In the genomic region with DNA sequence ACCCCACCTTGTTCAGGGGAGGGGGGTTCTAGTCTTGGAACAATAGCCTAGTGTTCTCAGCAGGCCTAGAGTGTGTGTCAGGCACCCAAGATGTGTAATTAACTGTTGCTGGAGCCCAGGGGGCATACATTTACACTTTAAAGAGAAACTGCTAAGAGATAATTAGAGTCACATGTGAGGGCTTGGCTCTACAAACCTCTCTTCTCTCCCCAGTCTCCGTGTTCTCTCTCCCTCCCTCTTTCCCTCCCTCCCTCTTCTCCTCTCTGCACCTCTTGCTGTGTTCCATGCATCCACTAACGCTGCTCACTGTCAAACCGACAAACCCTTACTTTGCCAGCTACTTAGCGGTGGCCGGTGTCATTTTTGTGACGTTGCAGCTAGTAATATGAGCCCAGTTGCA, we compare ENCODE assay signal across 15 mouse cellular contexts.
DNase-seq lines count a peak whose midpoint lies in the region; ATAC-seq and TF ChIP-seq lines count a peak whose summit lies in the region.
"Had no signal": no experiment of that assay in that cellular context is flagged by ENCODE, and none has a peak within 500 bp of the region (broad histone marks: within the 10 kb centered on the region; RNA-seq: fewer than 3 reads in every experiment).

No protein-coding gene starts in this region.

- ATAC-seq in heart, embryonic 13.5 days (ENCODE audit: extremely low read depth, insufficient number of reproducible peaks, low FRiP score, low TSS enrichment), result no peak
- ATAC-seq in forebrain, embryonic 13.5 days, result peak; percentile 54
- peak; percentile 35; the same call in 1 of the 2 replicates for ATAC-seq in midbrain, postnatal 0 days (ENCODE audit: low FRiP score)
- ATAC-seq in kidney, embryonic 14.5 days (ENCODE audit: low FRiP score, low TSS enrichment), result no peak
- ATAC-seq in monocyte, adult 5-6 weeks (replicated peaks; ENCODE audit: insufficient number of reproducible peaks, low FRiP score, low TSS enrichment, poor library complexity, severe bottlenecking), result no peak
- ATAC-seq: inflammation-experienced regulatory T-cells, adult 6 months had no signal

- no peaks in the 10 kb centered on the region for H3K9me3 ChIP-seq in heart, embryonic 13.5 days
- no peaks in the 10 kb centered on the region for H3K9me3 ChIP-seq in forebrain, embryonic 13.5 days (replicated peaks)
- H3K9me3 ChIP-seq in limb, embryonic 10.5 days (replicated peaks), result no peaks in the 10 kb centered on the region
- H3K9me3 ChIP-seq in midbrain, postnatal 0 days (ENCODE audit: low read length), result no peaks in the 10 kb centered on the region
- H3K9me3 ChIP-seq in kidney, embryonic 14.5 days (ENCODE audit: control insufficient read depth, low read length), result no peaks in the 10 kb centered on the region
- H3K9me3 ChIP-seq: liver, embryonic 13.5 days had no signal

- 6% methylated on average over 6 of the region's 6 CpGs for WGBS in heart, embryonic 13.5 days
- 9% methylated on average over 6 of the region's 6 CpGs for WGBS in forebrain, embryonic 13.5 days
- 4% methylated on average over 6 of the region's 6 CpGs for WGBS in limb, embryonic 10.5 days
- 3% methylated on average over 6 of the region's 6 CpGs for WGBS in midbrain, postnatal 0 days
- WGBS in kidney, embryonic 14.5 days, result 11% methylated on average over 6 of the region's 6 CpGs

- no peak for TF ChIP-seq CTCF in midbrain, postnatal 0 days (IDR thresholded peaks at IDR 0.05)

- H3K27ac ChIP-seq in heart, embryonic 13.5 days (replicated peaks), result no peak overlapping the region
- H3K27ac ChIP-seq in forebrain, embryonic 13.5 days, result peak overlapping the region; percentile 49
- H3K27ac ChIP-seq in limb, embryonic 10.5 days, result peak overlapping the region; percentile 62; the same call in 1 of the 2 replicates
- no peak overlapping the region; the same call in 1 of the 2 replicates for H3K27ac ChIP-seq in midbrain, postnatal 0 days (ENCODE audit: low read depth, low read length)
- no peak overlapping the region for H3K27ac ChIP-seq in kidney, embryonic 14.5 days (ENCODE audit: low read depth, low read length)
- H3K27ac ChIP-seq: heart, adult 2 months; left cerebral cortex, adult 2 months; liver, embryonic 13.5 days had no signal

- H3K4me3 ChIP-seq in heart, embryonic 13.5 days, result no peak overlapping the region
- no peak overlapping the region for H3K4me3 ChIP-seq in forebrain, embryonic 13.5 days
- H3K4me3 ChIP-seq in limb, embryonic 10.5 days, result no peak overlapping the region
- H3K4me3 ChIP-seq in midbrain, postnatal 0 days (ENCODE audit: low read depth, low read length), result no peak overlapping the region
- H3K4me3 ChIP-seq in kidney, embryonic 14.5 days (ENCODE audit: low read length), result no peak overlapping the region
- H3K4me3 ChIP-seq: heart, adult 2 months; left cerebral cortex, adult 2 months; liver, embryonic 13.5 days had no signal

- H3K4me1 ChIP-seq in heart, embryonic 13.5 days, result peaks cover 25% of the 10 kb centered on the region
- peaks cover 44% of the 10 kb centered on the region for H3K4me1 ChIP-seq in forebrain, embryonic 13.5 days
- peaks cover 42% of the 10 kb centered on the region for H3K4me1 ChIP-seq in limb, embryonic 10.5 days
- peaks cover 5% of the 10 kb centered on the region; the same call in 1 of the 2 replicates for H3K4me1 ChIP-seq in midbrain, postnatal 0 days (ENCODE audit: insufficient read depth, low read length)
- peaks cover 11% of the 10 kb centered on the region for H3K4me1 ChIP-seq in kidney, embryonic 14.5 days (ENCODE audit: control insufficient read depth, insufficient read depth, low read length)

- H3K4me2 ChIP-seq in heart, embryonic 13.5 days, result peak overlapping the region; percentile 20
- H3K4me2 ChIP-seq in forebrain, embryonic 13.5 days, result no peak overlapping the region
- no peak overlapping the region for H3K4me2 ChIP-seq in midbrain, postnatal 0 days (ENCODE audit: low read depth, low read length, poor library complexity, severe bottlenecking)
- H3K4me2 ChIP-seq in kidney, embryonic 14.5 days (replicated peaks; ENCODE audit: low read depth, low read length), result no peak overlapping the region
- H3K4me2 ChIP-seq: liver, embryonic 13.5 days had no signal

- no peaks in the 10 kb centered on the region for H3K36me3 ChIP-seq in heart, embryonic 13.5 days
- peaks cover 46% of the 10 kb centered on the region for H3K36me3 ChIP-seq in forebrain, embryonic 13.5 days (ENCODE audit: poor library complexity, severe bottlenecking)
- no peaks in the 10 kb centered on the region for H3K36me3 ChIP-seq in limb, embryonic 10.5 days
- H3K36me3 ChIP-seq in midbrain, postnatal 0 days (ENCODE audit: insufficient read depth, low read length), result peaks cover 31% of the 10 kb centered on the region
- H3K36me3 ChIP-seq in kidney, embryonic 14.5 days (ENCODE audit: control insufficient read depth, insufficient read depth, low read length), result no peaks in the 10 kb centered on the region
- H3K36me3 ChIP-seq: liver, embryonic 13.5 days had no signal

- no peak for DNase-seq in heart, postnatal 4 days
- peak; percentile 48 for DNase-seq in limb, embryonic 10.5 days (ENCODE audit: low spot score)
- DNase-seq in midbrain, postnatal 0 days (ENCODE audit: low spot score), result no peak
- DNase-seq in adrenal gland, adult 8-10 months, result no peak
- DNase-seq: heart, adult 2 months; kidney, postnatal 25 days; liver, embryonic 13.5 days; lung, postnatal 4 days; right cerebral cortex, adult 18-20 months had no signal

- H3K9ac ChIP-seq in heart, embryonic 13.5 days, result no peak overlapping the region
- H3K9ac ChIP-seq in forebrain, embryonic 13.5 days, result no peak overlapping the region; the same call in 1 of the 2 replicates
- no peak overlapping the region for H3K9ac ChIP-seq in midbrain, postnatal 0 days (replicated peaks; ENCODE audit: low read length, poor library complexity, severe bottlenecking)
- H3K9ac ChIP-seq in kidney, embryonic 14.5 days (ENCODE audit: low read depth, low read length), result no peak overlapping the region
- H3K9ac ChIP-seq: liver, embryonic 13.5 days had no signal

- peaks cover 25% of the 10 kb centered on the region for H3K27me3 ChIP-seq in heart, embryonic 13.5 days (replicated peaks)
- H3K27me3 ChIP-seq in forebrain, embryonic 13.5 days, result no peaks in the 10 kb centered on the region; the same call in 1 of the 2 replicates
- H3K27me3 ChIP-seq in limb, embryonic 10.5 days (ENCODE audit: low read depth, poor library complexity, severe bottlenecking), result peaks cover 23% of the 10 kb centered on the region
- no peaks in the 10 kb centered on the region for H3K27me3 ChIP-seq in midbrain, postnatal 0 days (ENCODE audit: insufficient read depth, low read length)
- no peaks in the 10 kb centered on the region for H3K27me3 ChIP-seq in kidney, embryonic 14.5 days (ENCODE audit: control insufficient read depth, insufficient read depth, low read length)
- H3K27me3 ChIP-seq: liver, embryonic 13.5 days had no signal

Comparison
In these comparisons a context has a peak if more than half of its experiments do, and no peak if none do; other contexts are left out.
1. ATAC-seq: peak in forebrain, embryonic 13.5 days (single experiment) and midbrain, postnatal 0 days (single experiment); none in heart, embryonic 13.5 days (single experiment), kidney, embryonic 14.5 days (single experiment) and monocyte, adult 5-6 weeks (single experiment).
2. H3K27ac ChIP-seq: peak in forebrain, embryonic 13.5 days (single experiment) and limb, embryonic 10.5 days (single experiment); none in heart, embryonic 13.5 days (single experiment), midbrain, postnatal 0 days (single experiment) and kidney, embryonic 14.5 days (single experiment).